Comparison of ENCODE assay signal across 1 mouse cellular context in genomic region chr10:61491573-61491972, GRCm38 (mm10).
TF ChIP-seq lines count a peak whose summit lies in the region.

No protein-coding gene starts in this region.

TF ChIP-seq in MEL, 35 proteins besides CTCF, POLR2A, EP300 and RAD21 (continued from another document):
- TF ChIP-seq GATA1 (IDR thresholded peaks at IDR 0.05; ENCODE audit: low read depth, low read length) (peak; percentile 88), TAL1 (IDR thresholded peaks at IDR 0.05; ENCODE audit: low read length) (peak; percentile 87), CHD1 (IDR thresholded peaks at IDR 0.05; ENCODE audit: low read depth, low read length) (no peak), CHD2 (IDR thresholded peaks at IDR 0.05; ENCODE audit: low read length) (no peak), HCFC1 (IDR thresholded peaks at IDR 0.05; ENCODE audit: low read depth, low read length) (no peak)
